Mouse (Mus musculus): Measurements from ENCODE around the gene Slc22a18.

DNA sequence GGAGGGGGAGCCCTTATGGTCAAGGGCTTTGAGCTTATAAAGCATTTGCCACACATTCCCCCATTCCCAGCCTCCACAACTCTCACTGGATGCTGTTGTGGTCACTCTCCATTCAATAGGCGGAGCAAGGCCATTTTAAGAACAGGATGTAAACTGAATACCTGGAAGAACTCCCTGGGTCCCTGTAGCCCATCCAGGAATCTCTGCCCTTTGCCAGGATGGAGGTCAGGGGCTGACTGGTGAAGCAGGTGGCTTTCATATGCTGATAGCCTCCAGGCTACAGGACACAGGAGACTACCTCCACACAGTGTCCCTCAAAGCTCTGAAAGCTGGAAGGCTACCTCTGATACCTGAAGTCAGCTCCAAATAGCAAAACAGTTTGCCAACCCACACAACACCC, 40.9 kb upstream of the Slc22a18 start:
- TF ChIP-seq ZKSCAN1 (IDR thresholded peaks at IDR 0.05; ENCODE audit: borderline replicate concordance, low read depth, low read length) (no peak), CTCF (conservative IDR thresholded peaks at IDR 0.05 in 1 of 2, IDR thresholded peaks at IDR 0.05 in 1 of 2; ENCODE audit: low read depth in 2 of 2, low read length in 2 of 2) (no peak), MAFK (IDR thresholded peaks at IDR 0.05; ENCODE audit: insufficient replicate concordance, low read length) (no peak), ELF1 (IDR thresholded peaks at IDR 0.05; ENCODE audit: low read depth, low read length) (no peak), TCF12 (IDR thresholded peaks at IDR 0.05; ENCODE audit: low read depth, low read length) (no peak), CHD1 (IDR thresholded peaks at IDR 0.05; ENCODE audit: low read depth, low read length) (no peak), E2F4 (IDR thresholded peaks at IDR 0.05; ENCODE audit: insufficient replicate concordance, low read depth, low read length) (no peak), POLR2A (IDR thresholded peaks at IDR 0.05; ENCODE audit: low read depth, low read length) (no peak), RCOR1 (conservative IDR thresholded peaks at IDR 0.05; ENCODE audit: low read depth, low read length) (no peak), POLR2AphosphoS2 (IDR thresholded peaks at IDR 0.05; ENCODE audit: low read depth, low read length) (no peak)
